Mouse (Mus musculus): Measurements from ENCODE around the gene Tbc1d7. TPM values are rescaled to one million over a fixed set of nuclear protein-coding genes. Genes with fewer than 3 reads are reported as not detected.
A peak's percentile ranks its signal among the peaks of the same experiment; 100 is the strongest.

Gene Tbc1d7
- 32.5 and 36.7 TPM in 2 replicates for polyA plus RNA-seq (2015; fragmentation: Nextera tagmentation; extraction: Ambion mirVana)

GRCm38 (mm10) chr13:43171020-43171710 lies at the start of gene Tbc1d7:
Gene Tbc1d7, minus strand, starts transcription at chr13:43171501.
- H3K27ac ChIP-seq (ENCODE audit: low read length), result peak within 1 kb of the TSS; percentile 76
- ATAC-seq (ENCODE audit: insufficient read depth, low FRiP score), result peak; percentile 97
- H3K9me3 ChIP-seq (replicated peaks; ENCODE audit: control insufficient read depth, low read length), result no peaks in the 10 kb centered on the region
- no peaks in the 10 kb centered on the region for H3K27me3 ChIP-seq (ENCODE audit: control insufficient read depth, insufficient read depth, low read length)
- H3K4me2 ChIP-seq (ENCODE audit: low read depth, low read length), result peak within 1 kb of the TSS; percentile 76
- H3K4me3 ChIP-seq (replicated peaks; ENCODE audit: low read length), result peak within 1 kb of the TSS; percentile 80
- peaks cover 6% of the 10 kb centered on the region; the same call in 1 of the 2 replicates for H3K4me1 ChIP-seq (ENCODE audit: control insufficient read depth, insufficient read depth, low read length)
- H3K36me3 ChIP-seq (ENCODE audit: control insufficient read depth, insufficient read depth, low read length), result no peaks in the 10 kb centered on the region
- WGBS, result under 1% methylated on average over 48 of the region's 48 CpGs
- peak within 1 kb of the TSS; percentile 91 for H3K9ac ChIP-seq (ENCODE audit: low read length)

GRCm38 (mm10) chr13:43220635-43221034 lies 49.3 kb upstream of the Tbc1d7 start:
- no peak for ATAC-seq (ENCODE audit: insufficient read depth, low FRiP score)
- 85% methylated on average over 1 of the region's 1 CpGs for WGBS

GRCm38 (mm10) chr13:43218764-43219163 lies 47.5 kb upstream of the Tbc1d7 start:
- no peaks in the 10 kb centered on the region for H3K9me3 ChIP-seq (replicated peaks; ENCODE audit: control insufficient read depth, low read length)
- no peaks in the 10 kb centered on the region for H3K36me3 ChIP-seq (ENCODE audit: control insufficient read depth, insufficient read depth, low read length)
- 0 out of 2 replicates have a peak, but pooled peaks cover 4% of the 10 kb centered on the region for H3K4me1 ChIP-seq (ENCODE audit: control insufficient read depth, insufficient read depth, low read length)
- no peak overlapping the region for H3K4me2 ChIP-seq (ENCODE audit: low read depth, low read length)
- no peak overlapping the region for H3K27ac ChIP-seq (ENCODE audit: low read length)
- ATAC-seq (ENCODE audit: insufficient read depth, low FRiP score), result no peak
- 61% methylated on average over 4 of the region's 4 CpGs for WGBS
- no peaks in the 10 kb centered on the region for H3K27me3 ChIP-seq (ENCODE audit: control insufficient read depth, insufficient read depth, low read length)
- no peak overlapping the region for H3K4me3 ChIP-seq (replicated peaks; ENCODE audit: low read length)
- no peak overlapping the region for H3K9ac ChIP-seq (ENCODE audit: low read length)

More at GRCm38 (mm10) chr13:43220635-43221034, 49.3 kb upstream of the Tbc1d7 start:
- no peak overlapping the region for H3K4me3 ChIP-seq (replicated peaks; ENCODE audit: low read length)
- 0 out of 2 replicates have a peak, but pooled peaks cover 4% of the 10 kb centered on the region for H3K4me1 ChIP-seq (ENCODE audit: control insufficient read depth, insufficient read depth, low read length)
- H3K36me3 ChIP-seq (ENCODE audit: control insufficient read depth, insufficient read depth, low read length), result no peaks in the 10 kb centered on the region
- H3K9ac ChIP-seq (ENCODE audit: low read length), result no peak overlapping the region
- no peak overlapping the region for H3K27ac ChIP-seq (ENCODE audit: low read length)
- H3K27me3 ChIP-seq (ENCODE audit: control insufficient read depth, insufficient read depth, low read length), result no peaks in the 10 kb centered on the region
- no peak overlapping the region for H3K4me2 ChIP-seq (ENCODE audit: low read depth, low read length)
- H3K9me3 ChIP-seq (replicated peaks; ENCODE audit: control insufficient read depth, low read length), result no peaks in the 10 kb centered on the region; the same call in 1 of the 2 replicates

- Histone ChIP-seq H3K9ac (ENCODE audit: low read length) (no peak overlapping the region), H3K9me3 (replicated peaks; ENCODE audit: control insufficient read depth, low read length) (no peaks in the 10 kb centered on the region), H3K27me3 (ENCODE audit: control insufficient read depth, insufficient read depth, low read length) (no peaks in the 10 kb centered on the region), H3K4me1 (ENCODE audit: control insufficient read depth, insufficient read depth, low read length) (0 out of 2 replicates have a peak, but pooled peaks cover 4% of the 10 kb centered on the region), H3K36me3 (ENCODE audit: control insufficient read depth, insufficient read depth, low read length) (no peaks in the 10 kb centered on the region), H3K4me2 (ENCODE audit: low read depth, low read length) (no peak overlapping the region), H3K4me3 (replicated peaks; ENCODE audit: low read length) (no peak overlapping the region), H3K27ac (ENCODE audit: low read length) (no peak overlapping the region)
- 50% methylated on average over 4 of the region's 4 CpGs for WGBS
- no peak for ATAC-seq (ENCODE audit: insufficient read depth, low FRiP score)
Measured at GRCm38 (mm10) chr13:43218284-43218683, 47.0 kb upstream of the Tbc1d7 start.

- no peaks in the 10 kb centered on the region for H3K9me3 ChIP-seq (replicated peaks; ENCODE audit: control insufficient read depth, low read length)
- H3K4me1 ChIP-seq (ENCODE audit: control insufficient read depth, insufficient read depth, low read length), result 0 out of 2 replicates have a peak, but pooled peaks cover 5% of the 10 kb centered on the region
- H3K27ac ChIP-seq (ENCODE audit: low read length), result no peak overlapping the region
- no peaks in the 10 kb centered on the region for H3K27me3 ChIP-seq (ENCODE audit: control insufficient read depth, insufficient read depth, low read length)
- no peak for ATAC-seq (ENCODE audit: insufficient read depth, low FRiP score)
- H3K9ac ChIP-seq (ENCODE audit: low read length), result no peak overlapping the region
- no peak overlapping the region for H3K4me3 ChIP-seq (replicated peaks; ENCODE audit: low read length)
- no peak overlapping the region for H3K4me2 ChIP-seq (ENCODE audit: low read depth, low read length)
- no peaks in the 10 kb centered on the region for H3K36me3 ChIP-seq (ENCODE audit: control insufficient read depth, insufficient read depth, low read length)
- 73% methylated on average over 4 of the region's 4 CpGs for WGBS
Measured at GRCm38 (mm10) chr13:43217686-43218085, 46.4 kb upstream of the Tbc1d7 start.

- no peak overlapping the region for H3K4me3 ChIP-seq (replicated peaks; ENCODE audit: low read length)
- H3K27ac ChIP-seq (ENCODE audit: low read length), result no peak overlapping the region
- no peaks in the 10 kb centered on the region for H3K36me3 ChIP-seq (ENCODE audit: control insufficient read depth, insufficient read depth, low read length)
- no peaks in the 10 kb centered on the region for H3K9me3 ChIP-seq (replicated peaks; ENCODE audit: control insufficient read depth, low read length)
- no peaks in the 10 kb centered on the region for H3K27me3 ChIP-seq (ENCODE audit: control insufficient read depth, insufficient read depth, low read length)
- no peak for ATAC-seq (ENCODE audit: insufficient read depth, low FRiP score)
- H3K4me1 ChIP-seq (ENCODE audit: control insufficient read depth, insufficient read depth, low read length), result peaks cover 8% of the 10 kb centered on the region
- WGBS, result 74% methylated on average over 8 of the region's 8 CpGs
- H3K9ac ChIP-seq (ENCODE audit: low read length), result no peak overlapping the region
- no peak overlapping the region for H3K4me2 ChIP-seq (ENCODE audit: low read depth, low read length)
Measured at GRCm38 (mm10) chr13:43217059-43217458, 45.8 kb upstream of the Tbc1d7 start.

- Histone ChIP-seq H3K27me3 (ENCODE audit: control insufficient read depth, insufficient read depth, low read length) (no peaks in the 10 kb centered on the region), H3K9ac (ENCODE audit: low read length) (no peak overlapping the region), H3K27ac (ENCODE audit: low read length) (no peak overlapping the region), H3K4me3 (replicated peaks; ENCODE audit: low read length) (no peak overlapping the region), H3K36me3 (ENCODE audit: control insufficient read depth, insufficient read depth, low read length) (no peaks in the 10 kb centered on the region), H3K4me1 (ENCODE audit: control insufficient read depth, insufficient read depth, low read length) (peaks cover 8% of the 10 kb centered on the region), H3K4me2 (ENCODE audit: low read depth, low read length) (no peak overlapping the region), H3K9me3 (replicated peaks; ENCODE audit: control insufficient read depth, low read length) (no peaks in the 10 kb centered on the region)
- 45% methylated on average over 9 of the region's 9 CpGs for WGBS
- ATAC-seq (ENCODE audit: insufficient read depth, low FRiP score), result no peak
Measured at GRCm38 (mm10) chr13:43215994-43216706, 44.8 kb upstream of the Tbc1d7 start.

GRCm38 (mm10) chr13:43215144-43215993 lies 44.1 kb upstream of the Tbc1d7 start:
- Histone ChIP-seq H3K9me3 (replicated peaks; ENCODE audit: control insufficient read depth, low read length) (no peaks in the 10 kb centered on the region), H3K4me3 (replicated peaks; ENCODE audit: low read length) (no peak overlapping the region), H3K4me1 (ENCODE audit: control insufficient read depth, insufficient read depth, low read length) (peaks cover 8% of the 10 kb centered on the region), H3K27ac (ENCODE audit: low read length) (no peak overlapping the region), H3K4me2 (ENCODE audit: low read depth, low read length) (no peak overlapping the region), H3K9ac (ENCODE audit: low read length) (no peak overlapping the region), H3K36me3 (ENCODE audit: control insufficient read depth, insufficient read depth, low read length) (no peaks in the 10 kb centered on the region), H3K27me3 (ENCODE audit: control insufficient read depth, insufficient read depth, low read length) (no peaks in the 10 kb centered on the region)
- WGBS, result 18% methylated on average over 19 of the region's 19 CpGs
- no peak; the same call in 1 of the 2 replicates for ATAC-seq (ENCODE audit: insufficient read depth, low FRiP score)

All from stomach, embryonic 16.5 days (tissue).